Mouse (Mus musculus): ENCODE results near the gene Enpp3. TPM values are rescaled to one million over a fixed set of nuclear protein-coding genes. Genes with fewer than 3 reads are reported as not detected.
"Not testable (repeated sequence)": the region's sequence is repeated elsewhere in the genome, so short reads cannot be mapped to it uniquely, and the experiment has no call there.

The Enpp3 gene
- total RNA-seq, 2 experiments from 2014 or later = 0.96 to 2.5 TPM

DNA sequence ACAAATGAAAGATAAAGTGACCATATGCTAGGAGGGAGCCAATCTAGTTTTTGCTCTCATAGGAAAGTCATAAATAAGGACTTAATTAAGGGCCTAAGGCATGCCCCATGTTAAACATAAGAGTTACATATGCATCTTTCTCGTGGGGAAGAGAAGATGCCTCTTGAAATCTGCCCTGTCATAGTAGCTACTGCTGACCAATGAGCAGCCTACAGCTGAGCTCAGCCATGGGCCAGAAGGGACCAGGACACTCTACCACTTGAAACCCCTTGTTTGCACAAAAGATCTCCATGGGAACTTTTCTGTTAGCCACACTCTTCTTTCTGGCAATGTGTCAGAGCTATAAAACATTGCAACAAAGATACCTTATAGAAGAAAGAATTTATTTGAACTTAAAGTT is 19.4 kb downstream of the Enpp3 start:
- DNase-seq (ENCODE audit: low spot score in 2 of 2) = no peak

- DNase-seq (ENCODE audit: low spot score in 2 of 2) = no peak
Measured at GRCm38 (mm10) chr10:24822842-24823241, 19.8 kb downstream of the Enpp3 start.

DNA sequence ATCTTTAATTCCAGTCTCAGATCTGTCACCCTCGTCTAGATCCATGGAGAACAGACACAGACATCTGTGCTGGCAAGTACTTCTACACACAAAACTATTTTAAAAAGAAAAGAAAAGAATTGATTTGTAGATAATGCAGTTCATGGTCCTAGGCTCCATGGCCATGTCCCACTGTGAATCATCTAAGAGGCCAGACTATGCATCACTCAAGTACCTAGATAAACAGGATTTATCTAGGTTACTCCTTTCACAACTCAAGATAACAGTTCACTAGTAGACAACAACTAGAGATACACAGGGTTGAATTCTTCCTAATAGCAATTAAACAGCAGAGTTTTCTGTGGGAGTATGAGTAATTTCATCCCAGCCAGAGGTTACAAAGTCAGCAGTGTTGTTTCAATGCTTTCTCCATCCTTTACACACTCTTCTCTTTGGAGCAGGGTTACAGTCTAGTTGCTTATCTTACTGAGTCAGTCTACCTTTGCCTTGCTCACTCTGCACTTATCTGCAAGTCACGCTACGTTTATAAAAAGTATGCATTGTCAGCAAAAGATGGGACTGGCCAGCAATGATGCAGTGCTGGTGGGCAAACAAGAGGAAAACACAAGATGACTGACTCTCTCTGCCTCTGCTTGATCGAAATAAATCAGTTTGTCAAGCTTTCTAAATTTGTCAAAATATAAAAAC is 20.5 kb downstream of the Enpp3 start:
- DNase-seq (ENCODE audit: low spot score in 2 of 2) = no peak

DNA sequence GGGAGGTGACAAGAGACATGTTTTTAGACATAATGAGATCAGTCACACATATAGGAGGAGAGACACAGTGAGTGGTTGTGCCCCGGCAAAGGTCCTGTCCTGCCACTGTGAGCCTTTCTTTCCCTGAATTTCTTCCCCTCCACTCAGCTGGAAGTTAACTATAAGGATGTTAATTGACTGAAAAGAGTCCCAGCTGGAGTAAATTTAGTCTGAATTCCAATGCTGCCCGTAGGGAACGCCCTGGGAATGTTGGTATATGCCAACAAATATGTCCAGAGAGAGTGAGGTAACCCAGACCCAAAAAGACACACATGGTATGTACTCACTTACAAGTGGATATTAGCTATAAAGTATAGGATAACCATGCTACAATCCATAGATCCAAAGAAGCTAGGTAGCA is 23.1 kb downstream of the Enpp3 start:
- no peak for DNase-seq (ENCODE audit: low spot score in 2 of 2)

- DNase-seq (ENCODE audit: low spot score in 2 of 2) = no peak
Measured at GRCm38 (mm10) chr10:24810639-24811038, 32.0 kb downstream of the Enpp3 start.

DNA sequence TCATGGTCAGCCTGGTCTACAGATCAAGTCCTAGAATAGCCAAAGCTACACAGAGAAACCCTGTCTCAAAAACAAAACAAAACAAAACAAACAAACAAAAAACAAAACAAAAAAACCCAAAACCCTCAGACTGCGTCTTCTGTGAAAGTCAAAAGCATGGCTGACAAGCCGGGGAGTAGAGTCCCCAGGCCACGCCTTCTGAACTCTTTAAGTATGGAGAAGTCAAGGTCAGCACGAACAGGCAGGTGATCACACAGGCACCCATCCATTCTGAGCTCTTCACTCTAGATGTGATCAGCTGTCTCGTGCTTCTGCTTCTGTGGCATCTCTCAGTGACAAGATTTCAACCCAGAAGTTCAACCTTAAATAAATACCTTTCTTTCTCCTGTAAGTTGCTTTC is 35.9 kb downstream of the Enpp3 start:
- DNase-seq (ENCODE audit: low spot score in 2 of 2) = no peak

GRCm38 (mm10) chr10:24805876-24806275 is 36.7 kb downstream of the Enpp3 start:
- no peak for DNase-seq (ENCODE audit: low spot score in 2 of 2)

GRCm38 (mm10) chr10:24805173-24805572 is 37.5 kb downstream of the Enpp3 start:
- no peak for DNase-seq (ENCODE audit: low spot score in 2 of 2)

DNA sequence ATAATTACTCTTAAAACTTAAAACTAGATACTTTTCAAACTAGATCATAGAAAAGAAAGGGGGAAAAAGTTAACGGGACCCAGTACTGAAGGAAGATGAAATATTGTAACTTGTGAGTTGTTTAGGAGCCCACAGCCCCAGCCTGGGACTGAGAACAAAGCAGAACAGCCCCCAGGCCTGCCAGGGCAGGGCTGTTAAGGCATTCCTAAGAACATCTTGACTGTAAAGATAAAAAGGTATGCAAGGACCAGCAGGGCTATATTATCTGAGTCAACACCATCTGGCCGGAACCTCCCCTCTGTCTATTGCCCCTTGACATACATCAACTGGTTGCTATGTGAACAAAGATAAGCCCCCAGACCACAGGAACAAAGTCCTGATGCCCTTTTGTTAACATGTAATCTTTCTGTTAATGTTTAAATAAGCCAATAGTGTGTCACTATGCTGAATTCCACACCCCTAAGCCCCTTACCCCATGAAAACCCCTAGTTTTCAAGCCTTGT is 39.8 kb downstream of the Enpp3 start:
- not testable (repeated sequence) for DNase-seq (ENCODE audit: low spot score in 2 of 2)

DNA sequence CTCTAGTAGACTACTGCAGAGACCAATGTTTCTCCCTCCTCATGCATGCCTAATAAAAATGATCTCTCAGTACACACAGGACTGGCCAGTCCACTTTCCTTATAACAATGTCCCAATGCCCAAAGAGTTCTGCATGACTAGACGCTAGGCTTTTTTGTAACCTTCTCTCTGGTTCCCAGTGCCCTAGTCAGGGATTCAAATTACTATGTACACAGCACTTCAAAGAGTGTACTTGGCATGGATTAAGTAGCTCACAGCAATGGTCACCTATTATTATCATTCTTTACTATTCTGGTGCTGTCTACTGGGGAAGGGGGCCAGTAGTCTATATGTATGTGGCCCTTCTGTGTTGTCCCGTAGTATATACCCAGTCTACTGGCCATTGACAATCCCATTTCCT is 40.8 kb downstream of the Enpp3 start:
- no peak for DNase-seq (ENCODE audit: low spot score in 2 of 2)

DNA sequence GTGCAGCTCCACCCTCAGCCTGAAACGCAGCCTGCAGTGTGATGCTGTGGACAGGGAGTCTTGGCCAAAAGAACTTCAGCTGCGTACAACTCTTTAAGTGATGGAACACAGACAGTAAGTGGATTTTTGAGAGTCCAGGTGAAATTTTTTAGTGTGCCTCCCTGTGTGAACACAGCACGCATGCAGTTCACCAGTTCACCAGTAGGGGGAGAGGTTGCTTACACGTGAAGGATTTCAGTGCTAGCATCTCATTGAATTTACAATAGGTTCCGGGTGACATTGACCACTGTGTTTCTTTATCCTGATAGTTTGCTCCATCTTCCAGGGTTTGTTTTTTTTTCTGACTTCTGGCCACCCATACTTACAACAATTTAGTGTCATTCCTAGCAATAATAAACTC is 45.4 kb downstream of the Enpp3 start:
- peak; percentile 59 to 64 for DNase-seq (ENCODE audit: low spot score in 2 of 2)

GRCm38 (mm10) chr10:24792756-24793155 is 49.9 kb downstream of the Enpp3 start:
- DNase-seq (ENCODE audit: low spot score in 2 of 2) = no peak

GRCm38 (mm10) chr10:24789747-24790545 is 52.7 kb downstream of the Enpp3 start:
- DNase-seq (ENCODE audit: low spot score in 2 of 2) = peak; percentile 30 to 47

DNA sequence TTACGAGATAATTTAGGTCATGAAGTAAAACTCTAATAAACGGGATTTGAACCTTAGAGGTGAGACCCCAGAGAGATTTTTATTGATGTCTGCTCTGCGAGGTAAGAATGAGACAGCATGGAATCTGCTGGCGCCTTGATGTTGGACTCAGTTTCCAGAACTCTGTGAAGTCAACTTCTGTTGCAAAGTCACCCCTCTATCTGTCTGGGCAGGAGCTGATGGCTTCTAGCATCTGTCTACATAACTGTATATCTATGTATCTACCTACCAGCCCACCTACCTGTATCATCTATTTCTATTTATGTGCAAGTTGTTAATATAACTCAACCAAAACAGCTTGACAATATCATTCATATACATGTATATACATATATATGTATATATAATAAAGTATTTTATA is 57.3 kb downstream of the Enpp3 start:
- DNase-seq (ENCODE audit: low spot score in 2 of 2) = no peak

GRCm38 (mm10) chr10:24784624-24785276 is 57.9 kb downstream of the Enpp3 start:
- no peak for DNase-seq (ENCODE audit: low spot score in 2 of 2)

DNA sequence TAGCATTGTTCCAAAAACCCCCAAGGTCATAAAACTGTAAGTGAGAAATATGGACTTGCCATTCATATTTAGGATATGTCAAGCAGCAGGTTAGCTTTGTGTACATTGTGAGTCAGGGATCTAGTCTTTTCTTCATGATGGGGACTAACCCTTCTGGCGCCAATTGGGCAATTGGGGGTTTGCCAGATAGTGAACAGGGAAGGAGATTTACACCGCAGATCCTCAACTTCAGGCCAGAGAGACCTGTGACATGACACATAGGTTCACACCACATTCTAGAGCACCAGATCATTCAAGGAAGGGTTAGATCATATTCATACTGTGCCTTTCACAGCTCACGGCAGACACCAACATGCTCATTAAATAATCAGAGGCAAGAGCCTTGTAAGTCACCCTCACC is 58.7 kb downstream of the Enpp3 start:
- DNase-seq (ENCODE audit: low spot score in 2 of 2) = no peak

GRCm38 (mm10) chr10:24778643-24779020 is 64.0 kb downstream of the Enpp3 start:
- DNase-seq (ENCODE audit: low spot score in 2 of 2) = no peak

DNA sequence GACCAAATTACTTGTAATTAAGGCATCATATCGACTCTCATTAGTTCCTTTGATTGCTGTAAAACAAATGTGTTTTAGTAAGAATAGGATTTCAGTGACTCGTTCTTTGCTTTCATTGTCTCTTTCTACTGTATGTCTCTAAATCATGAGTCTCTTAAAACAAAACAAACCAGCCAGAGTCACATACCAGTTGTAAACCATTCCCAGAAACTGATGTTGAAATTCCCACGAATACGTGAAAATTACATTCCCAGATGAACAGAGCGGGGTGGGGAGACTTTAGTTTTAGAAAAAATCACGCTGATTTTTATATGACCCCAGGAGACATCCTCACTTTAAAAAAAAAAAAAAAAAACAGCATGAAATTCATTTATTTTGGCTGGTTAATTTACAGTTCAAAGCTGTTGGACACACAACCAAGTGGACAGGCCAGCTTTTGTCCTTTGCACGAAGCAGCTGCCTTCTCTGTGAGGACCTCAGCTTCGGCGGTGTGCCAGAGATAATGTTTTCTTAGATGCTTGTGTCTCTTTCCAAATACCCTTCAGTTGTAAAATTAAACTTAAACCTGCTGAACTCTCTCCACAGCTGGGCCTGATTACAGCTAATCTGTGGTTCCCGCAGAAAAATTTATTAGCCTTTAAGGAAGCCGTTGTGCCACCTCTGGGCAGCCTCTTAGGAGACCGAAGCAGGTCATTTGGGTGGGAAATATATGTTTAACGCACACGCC is 64.5 kb downstream of the Enpp3 start:
- no peak for DNase-seq (ENCODE audit: low spot score in 2 of 2)

- DNase-seq (ENCODE audit: low spot score in 2 of 2) = no peak
Measured at GRCm38 (mm10) chr10:24769496-24769895, 73.1 kb downstream of the Enpp3 start.

DNA sequence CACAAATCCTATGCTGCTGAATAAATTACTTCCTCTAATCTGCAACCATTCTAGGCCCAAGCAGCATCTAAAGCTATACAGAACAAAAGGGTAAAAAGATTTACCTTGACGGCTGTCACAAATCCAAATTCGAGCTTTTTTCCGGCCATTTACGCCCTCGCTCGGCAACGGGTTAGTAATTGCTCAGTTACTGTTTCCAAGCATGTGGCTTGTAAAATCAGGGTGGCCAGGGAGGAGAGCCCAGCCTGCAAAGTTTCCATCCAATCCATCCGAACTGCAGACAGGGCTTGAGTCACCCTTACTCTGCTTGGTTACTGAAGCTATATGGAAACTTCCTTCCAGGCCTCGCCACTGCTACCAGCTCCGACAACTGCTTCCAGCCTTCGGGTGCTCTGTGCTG is 74.9 kb downstream of the Enpp3 start:
- DNase-seq (ENCODE audit: low spot score in 2 of 2) = no peak

- no peak for DNase-seq (ENCODE audit: low spot score in 2 of 2)
Measured at GRCm38 (mm10) chr10:24766061-24766460, 76.6 kb downstream of the Enpp3 start.

Data from adrenal gland, adult 18-20 months (tissue).